Mouse (Mus musculus) testis, adult 2 months (tissue): ENCODE results near the gene Pth1r.

Experiments used
- CTCF ChIP-seq: fragments of 200-500 bp; IDR thresholded peaks from 2 replicates; pipeline ENCODE4 v1.5.1; 2012; ENCODE audit warnings: low read depth, mild to moderate bottlenecking, inconsistent platforms, low read length, moderate library complexity; ENCODE audit not compliant: control insufficient read depth, insufficient read depth, insufficient replicate concordance
- POLR2A ChIP-seq: fragments of 200-500 bp; IDR thresholded peaks from 2 replicates; pipeline ENCODE4 v1.6.1; 2012; ENCODE audit warnings: low read depth, mild to moderate bottlenecking, inconsistent platforms, low read length, moderate library complexity; ENCODE audit not compliant: control insufficient read depth

GRCm38 (mm10) chr9:110711996-110712395 is 34.9 kb downstream of the Pth1r start:
- TF ChIP-seq POLR2A (no peak), CTCF (no peak)
